Mouse (Mus musculus): ENCODE results near the gene Scly. TPM values are rescaled to one million over a fixed set of nuclear protein-coding genes. Genes with fewer than 3 reads are reported as not detected.
A peak's percentile ranks its signal among the peaks of the same experiment; 100 is the strongest.

The Scly gene
- polyA plus RNA-seq (2015; fragmentation: Nextera tagmentation; extraction: Ambion mirVana) = 11.6 and 12.2 TPM in 2 replicates

GRCm38 (mm10) chr1:91297799-91298744, at the start of gene Scly:
TSS of gene Scly (plus strand) at chr1:91298338.
- Histone ChIP-seq H3K36me3 (peaks cover 11% of the 10 kb centered on the region), H3K4me1 (replicated peaks) (peaks cover 14% of the 10 kb centered on the region), H3K27ac (peak within 1 kb of the TSS; percentile 75), H3K9me3 (no peaks in the 10 kb centered on the region), H3K4me3 (peak within 1 kb of the TSS; percentile 88), H3K27me3 (no peaks in the 10 kb centered on the region), H3K9ac (peak within 1 kb of the TSS; percentile 83), H3K4me2 (peak within 1 kb of the TSS; percentile 68)
- under 1% methylated on average over 56 of the region's 65 CpGs for WGBS
- peak; percentile 99 for ATAC-seq (ENCODE audit: low FRiP score)

GRCm38 (mm10) chr1:91248970-91249369, 49.2 kb upstream of the Scly start:
- peak overlapping the region; percentile 86 for H3K4me2 ChIP-seq
- ATAC-seq (ENCODE audit: low FRiP score) = no peak
- H3K36me3 ChIP-seq = no peaks in the 10 kb centered on the region
- H3K4me1 ChIP-seq (replicated peaks) = peaks cover 36% of the 10 kb centered on the region
- no peaks in the 10 kb centered on the region for H3K9me3 ChIP-seq
- H3K9ac ChIP-seq = peak overlapping the region; percentile 46; the same call in 1 of the 2 replicates
- peak overlapping the region; percentile 97 for H3K4me3 ChIP-seq
- 52% methylated on average over 4 of the region's 4 CpGs for WGBS
- H3K27ac ChIP-seq = no peak overlapping the region
- no peaks in the 10 kb centered on the region for H3K27me3 ChIP-seq

DNA sequence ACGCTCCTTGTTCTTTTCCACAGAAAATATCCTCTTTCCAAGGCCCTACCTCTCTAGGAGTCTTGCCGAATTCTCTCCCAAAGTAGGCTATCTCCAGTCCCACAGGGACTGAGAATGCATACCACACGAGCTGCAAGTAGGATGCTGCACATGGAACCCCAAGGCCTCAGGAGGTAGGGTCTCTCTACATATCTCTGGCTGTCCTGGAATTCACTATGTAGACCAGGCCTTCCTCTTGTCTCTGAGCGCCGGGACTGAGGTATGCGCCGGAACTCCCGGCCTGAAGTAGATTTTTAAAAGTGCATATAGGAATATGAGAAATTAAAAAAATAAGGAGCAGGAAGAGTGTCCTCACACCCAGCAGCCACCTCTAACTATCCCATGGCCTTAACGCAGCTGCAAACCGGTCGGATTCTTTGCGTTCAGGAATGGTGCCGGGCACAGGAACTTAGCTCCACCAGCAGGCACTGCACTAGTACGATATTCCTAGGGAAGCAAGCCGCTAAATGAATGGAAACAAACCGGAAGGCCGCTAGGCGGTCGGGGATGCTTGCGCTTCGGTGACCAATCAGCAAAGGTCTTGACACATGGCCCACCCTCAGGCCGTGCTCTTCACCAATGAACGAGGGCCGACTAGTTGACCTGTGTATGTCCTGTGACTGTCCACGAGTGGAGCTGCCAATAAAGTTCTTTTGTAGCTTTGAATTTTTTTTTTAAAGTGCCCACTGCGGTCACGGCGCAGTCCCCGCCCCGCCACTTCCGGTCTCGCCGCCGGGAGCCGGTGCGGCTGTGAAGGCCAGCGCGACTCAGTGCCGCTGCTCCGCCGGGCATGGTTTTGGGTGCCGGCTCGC, 48.3 kb upstream of the Scly start, which contains the start of gene Ube2f:
TSS of gene Ube2f (plus strand) at position 741 of the 851 bp plus-strand sequence.
- ATAC-seq (ENCODE audit: low FRiP score) = peak; percentile 99
- Histone ChIP-seq H3K9ac (peak within 1 kb of the TSS; percentile 99), H3K27ac (peak within 1 kb of the TSS; percentile 88), H3K36me3 (0 out of 2 replicates have a peak, but pooled peaks cover 3% of the 10 kb centered on the region), H3K4me1 (replicated peaks) (peaks cover 36% of the 10 kb centered on the region), H3K27me3 (no peaks in the 10 kb centered on the region), H3K9me3 (no peaks in the 10 kb centered on the region), H3K4me2 (peak within 1 kb of the TSS; percentile 86), H3K4me3 (peak within 1 kb of the TSS; percentile 97)
- under 1% methylated on average over 43 of the region's 43 CpGs for whole genome bisulfite sequencing

DNA sequence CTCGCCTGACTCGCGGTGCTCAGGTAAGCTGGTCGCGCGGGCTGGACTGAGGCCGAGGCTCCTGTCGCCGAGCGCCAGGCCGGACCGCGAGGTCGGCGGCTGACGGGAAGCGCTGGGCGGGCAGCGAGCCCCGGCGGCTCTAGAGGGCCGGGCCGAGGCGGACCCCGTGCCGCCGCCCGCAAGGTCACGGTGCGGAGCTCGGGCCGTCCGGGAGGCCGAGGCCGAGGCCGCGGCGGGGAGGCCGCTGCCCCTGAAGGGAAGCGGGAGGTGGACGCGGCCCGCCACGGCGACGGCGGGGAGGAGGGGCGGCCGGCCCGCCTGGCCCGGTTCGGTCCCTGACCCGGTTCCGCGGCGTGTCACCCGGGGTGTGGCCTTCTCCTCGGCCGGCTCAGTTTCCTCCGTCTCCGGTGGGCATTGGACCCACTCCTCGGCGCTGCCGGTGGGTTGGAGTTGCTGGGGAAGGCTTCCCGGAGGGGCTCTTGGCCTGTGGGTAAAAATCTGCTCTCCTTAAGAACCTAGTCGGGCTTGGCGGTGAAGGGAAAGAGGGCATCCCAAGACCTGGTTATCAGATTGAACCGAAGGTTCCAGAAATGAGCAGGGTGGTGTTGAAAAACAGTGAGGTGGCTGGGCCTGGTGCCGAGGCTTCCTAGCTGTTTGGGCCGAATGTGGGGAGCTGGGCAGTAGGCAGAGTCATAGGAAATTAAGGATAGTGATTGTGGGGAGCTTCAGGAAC, 47.6 kb upstream of the Scly start:
- Histone ChIP-seq H3K9me3 (no peaks in the 10 kb centered on the region), H3K4me1 (replicated peaks) (peaks cover 36% of the 10 kb centered on the region), H3K27me3 (no peaks in the 10 kb centered on the region), H3K36me3 (0 out of 2 replicates have a peak, but pooled peaks cover 3% of the 10 kb centered on the region), H3K9ac (peak overlapping the region; percentile 99), H3K4me2 (peak overlapping the region; percentile 86), H3K4me3 (peak overlapping the region; percentile 97), H3K27ac (peak overlapping the region; percentile 87)
- WGBS = under 1% methylated on average over 64 of the region's 70 CpGs
- 0 out of 2 replicates have a peak, but pooled peaks have one; percentile 0 for ATAC-seq (ENCODE audit: low FRiP score)

DNA sequence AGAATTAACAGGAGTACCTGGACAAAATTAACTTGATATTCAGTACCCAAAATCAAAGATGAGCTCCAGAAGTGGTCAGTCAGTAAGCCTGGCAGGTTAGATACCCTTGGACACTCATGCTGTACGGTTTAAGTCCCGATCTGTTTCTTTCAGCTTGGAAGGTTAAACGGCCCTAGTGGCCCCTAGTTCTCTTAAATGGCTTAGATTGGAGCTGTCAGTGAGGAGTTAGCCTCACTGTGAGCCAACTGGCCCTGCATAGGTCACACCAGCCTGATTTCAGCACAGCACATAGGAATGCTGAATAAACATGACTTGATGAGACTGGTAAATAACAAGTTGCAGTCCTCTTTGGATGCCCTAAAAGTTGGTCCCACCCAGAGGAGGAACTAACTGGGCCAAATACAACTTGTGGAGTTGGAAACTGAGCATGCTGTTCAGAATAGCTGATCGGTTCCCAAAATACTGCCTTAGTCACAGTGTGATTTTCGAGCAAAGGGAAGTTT, 46.9 kb upstream of the Scly start:
- peak overlapping the region; percentile 99 for H3K9ac ChIP-seq
- H3K27me3 ChIP-seq = no peaks in the 10 kb centered on the region
- peak overlapping the region; percentile 86 for H3K4me2 ChIP-seq
- H3K4me1 ChIP-seq (replicated peaks) = peaks cover 36% of the 10 kb centered on the region
- no peaks in the 10 kb centered on the region for H3K9me3 ChIP-seq
- no peak overlapping the region; the same call in 1 of the 2 replicates for H3K27ac ChIP-seq
- ATAC-seq (ENCODE audit: low FRiP score) = no peak
- H3K36me3 ChIP-seq = 0 out of 2 replicates have a peak, but pooled peaks cover 3% of the 10 kb centered on the region
- 54% methylated on average over 5 of the region's 5 CpGs for WGBS
- peak overlapping the region; percentile 97 for H3K4me3 ChIP-seq

DNA sequence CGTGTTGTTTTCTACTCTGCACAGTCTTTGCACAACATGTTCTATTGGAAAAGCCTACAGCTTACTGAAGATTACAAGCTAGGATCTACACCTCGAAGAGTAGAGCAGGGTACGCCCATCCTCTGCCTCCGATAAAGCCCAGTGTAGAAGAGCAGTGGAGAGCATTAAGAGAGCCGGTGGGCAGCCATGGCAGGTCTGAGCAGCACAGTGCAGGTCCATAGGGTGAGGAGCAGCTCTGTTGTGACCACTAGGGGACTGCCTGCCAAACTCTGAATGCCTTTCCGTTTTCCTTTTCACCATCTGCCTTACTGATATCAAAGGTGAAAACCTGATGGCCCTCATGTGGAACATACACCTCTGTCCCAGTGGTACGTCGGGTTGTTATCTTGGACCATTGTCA, 46.2 kb upstream of the Scly start:
- no peaks in the 10 kb centered on the region for H3K27me3 ChIP-seq
- H3K4me1 ChIP-seq (replicated peaks) = peaks cover 36% of the 10 kb centered on the region
- H3K4me2 ChIP-seq = peak overlapping the region; percentile 86
- WGBS = 68% methylated on average over 8 of the region's 8 CpGs
- H3K9me3 ChIP-seq = no peaks in the 10 kb centered on the region
- no peak overlapping the region for H3K4me3 ChIP-seq
- H3K36me3 ChIP-seq = peaks cover 3% of the 10 kb centered on the region; the same call in 1 of the 2 replicates
- H3K27ac ChIP-seq = no peak overlapping the region
- peak overlapping the region; percentile 43; the same call in 1 of the 2 replicates for H3K9ac ChIP-seq
- no peak for ATAC-seq (ENCODE audit: low FRiP score)

DNA sequence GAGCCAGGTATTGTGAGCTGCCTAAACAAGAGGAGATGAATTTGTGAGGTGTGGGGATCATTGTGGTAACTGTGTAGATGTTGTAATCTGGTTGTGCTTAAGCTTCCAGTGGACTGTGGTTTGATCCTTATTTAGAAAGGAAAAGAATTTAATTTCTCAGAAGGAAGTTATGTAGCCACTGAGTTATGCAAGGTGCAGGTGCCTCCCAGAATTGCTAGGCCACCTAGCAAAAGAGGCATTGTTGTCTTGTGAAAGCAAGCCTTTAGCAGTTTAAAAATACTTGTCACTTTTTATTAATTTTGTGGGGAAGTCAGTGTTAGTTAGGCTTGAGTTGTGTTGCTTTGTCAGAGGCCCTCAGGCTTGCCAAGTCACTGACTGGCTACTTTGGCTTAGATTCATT, 40.2 kb upstream of the Scly start:
- Histone ChIP-seq H3K4me2 (no peak overlapping the region), H3K27me3 (no peaks in the 10 kb centered on the region), H3K9me3 (no peaks in the 10 kb centered on the region), H3K27ac (no peak overlapping the region), H3K4me3 (no peak overlapping the region), H3K9ac (no peak overlapping the region), H3K4me1 (replicated peaks) (peaks cover 6% of the 10 kb centered on the region; the same call in 1 of the 2 replicates), H3K36me3 (peaks cover 3% of the 10 kb centered on the region; the same call in 1 of the 2 replicates)
- no peak for ATAC-seq (ENCODE audit: low FRiP score)

- H3K9ac ChIP-seq = no peak overlapping the region
- ATAC-seq (ENCODE audit: low FRiP score) = no peak
- H3K9me3 ChIP-seq = no peaks in the 10 kb centered on the region
- no peaks in the 10 kb centered on the region for H3K27me3 ChIP-seq
- no peak overlapping the region for H3K4me2 ChIP-seq
- no peak overlapping the region for H3K27ac ChIP-seq
- H3K4me1 ChIP-seq (replicated peaks) = no peaks in the 10 kb centered on the region
- H3K4me3 ChIP-seq = no peak overlapping the region
- H3K36me3 ChIP-seq = peaks cover 3% of the 10 kb centered on the region; the same call in 1 of the 2 replicates
- WGBS = 94% methylated on average over 5 of the region's 5 CpGs
Observed at GRCm38 (mm10) chr1:91259794-91260193, 38.3 kb upstream of the Scly start.

DNA sequence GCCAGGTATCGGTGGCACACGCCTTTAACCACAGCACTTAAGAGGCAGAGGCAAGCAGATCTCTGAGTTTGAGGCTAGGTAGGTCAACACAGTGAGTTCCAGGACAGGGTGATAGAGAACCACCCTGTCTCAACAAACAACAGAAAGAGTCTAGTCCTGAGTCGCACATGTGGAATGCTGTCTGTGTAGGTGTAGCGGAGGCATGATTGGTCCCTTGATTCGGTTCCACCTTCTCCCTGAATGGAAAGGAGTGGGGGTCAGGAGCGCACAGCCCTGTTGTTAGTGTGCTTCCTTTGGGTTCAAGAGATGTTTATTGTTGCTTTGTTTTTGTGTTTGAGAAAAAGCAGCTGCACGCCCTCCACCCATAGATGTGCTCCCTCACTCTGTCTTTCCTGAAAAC, 35.6 kb upstream of the Scly start:
- Histone ChIP-seq H3K9me3 (no peaks in the 10 kb centered on the region), H3K4me3 (no peak overlapping the region), H3K27me3 (no peaks in the 10 kb centered on the region), H3K4me2 (no peak overlapping the region), H3K36me3 (peaks cover 27% of the 10 kb centered on the region), H3K9ac (no peak overlapping the region), H3K27ac (no peak overlapping the region), H3K4me1 (replicated peaks) (no peaks in the 10 kb centered on the region)
- WGBS = 90% methylated on average over 7 of the region's 7 CpGs
- no peak for ATAC-seq (ENCODE audit: low FRiP score)

- Histone ChIP-seq H3K4me3 (no peak overlapping the region), H3K9me3 (no peaks in the 10 kb centered on the region), H3K4me2 (no peak overlapping the region), H3K27me3 (no peaks in the 10 kb centered on the region), H3K36me3 (peaks cover 36% of the 10 kb centered on the region), H3K9ac (no peak overlapping the region), H3K4me1 (replicated peaks) (no peaks in the 10 kb centered on the region), H3K27ac (no peak overlapping the region)
- 97% methylated on average over 2 of the region's 2 CpGs for WGBS
- ATAC-seq (ENCODE audit: low FRiP score) = no peak
Observed at GRCm38 (mm10) chr1:91272260-91272659, 25.9 kb upstream of the Scly start.

DNA sequence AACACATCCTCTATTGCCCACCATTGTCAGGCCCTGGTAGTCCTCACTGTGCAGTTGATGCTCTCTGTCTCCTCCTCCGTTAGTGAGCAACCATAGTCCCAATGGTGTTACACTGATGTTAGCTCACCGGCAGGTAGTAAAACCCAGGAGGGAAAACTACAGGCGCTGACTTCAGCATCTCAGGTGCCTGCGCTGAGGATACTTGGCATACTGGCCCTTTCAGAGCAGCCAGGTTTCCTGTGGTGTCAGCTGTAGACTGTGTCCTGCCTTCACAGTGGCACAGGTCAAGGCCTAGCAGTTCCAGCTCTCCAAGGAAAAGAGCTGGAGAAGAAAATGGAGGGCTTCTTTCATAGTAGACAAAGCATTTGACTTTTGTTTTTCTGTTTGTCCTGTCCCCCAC, 21.6 kb upstream of the Scly start:
- H3K4me1 ChIP-seq (replicated peaks) = no peaks in the 10 kb centered on the region
- no peak overlapping the region for H3K27ac ChIP-seq
- no peak overlapping the region for H3K9ac ChIP-seq
- H3K36me3 ChIP-seq = peaks cover 72% of the 10 kb centered on the region
- H3K4me3 ChIP-seq = no peak overlapping the region
- H3K27me3 ChIP-seq = no peaks in the 10 kb centered on the region
- no peaks in the 10 kb centered on the region for H3K9me3 ChIP-seq
- 93% methylated on average over 4 of the region's 4 CpGs for WGBS
- no peak overlapping the region for H3K4me2 ChIP-seq
- no peak for ATAC-seq (ENCODE audit: low FRiP score)
